Mouse (Mus musculus): Measurements from ENCODE around the gene Pcgf2. TPM values are rescaled to one million over a fixed set of nuclear protein-coding genes. Genes with fewer than 3 reads are reported as not detected.

Pcgf2 gene
- 12.8 and 18.4 TPM in 2 replicates for polyA plus RNA-seq (2015; fragmentation: Nextera tagmentation; extraction: Ambion mirVana)

DNA sequence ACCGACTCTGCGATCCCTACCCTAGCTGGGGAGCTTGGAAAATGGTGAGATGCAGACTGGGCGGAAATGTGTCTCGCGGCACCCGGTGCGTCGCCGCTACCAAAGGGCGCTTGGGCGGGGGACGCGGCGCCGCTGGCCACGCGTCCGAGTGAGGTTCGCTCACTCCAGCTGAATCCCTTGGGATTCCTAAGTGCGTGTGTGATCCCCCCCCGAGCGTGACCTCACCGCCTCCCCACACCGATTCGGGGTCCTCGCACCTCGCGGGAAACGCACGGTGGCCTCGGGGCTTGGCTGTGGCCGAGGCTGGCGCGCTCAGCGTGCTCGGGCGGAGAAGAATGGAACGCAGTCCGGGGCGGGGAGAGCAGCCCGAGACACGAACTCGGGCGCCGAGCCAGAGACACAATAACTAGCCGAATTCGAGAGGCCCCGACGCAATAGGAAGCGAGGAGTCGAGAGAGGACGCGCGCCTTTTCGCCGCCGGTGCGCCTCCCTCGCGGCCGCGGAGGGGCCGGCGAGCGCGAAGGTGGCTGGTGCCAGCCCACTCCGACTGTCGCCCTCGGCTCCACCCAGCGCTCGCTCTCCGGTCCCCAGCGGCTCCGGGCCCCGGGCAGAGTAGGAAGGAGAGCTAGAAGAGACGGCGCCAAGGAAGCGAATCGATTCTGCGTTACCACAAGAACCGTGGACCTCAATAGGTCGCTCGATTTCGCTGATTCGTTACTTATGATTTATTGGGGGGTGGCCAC, at the start of gene Pcgf2:
Gene Pcgf2, minus strand, starts transcription at position 495 of the 743 bp plus-strand sequence.

DNA sequence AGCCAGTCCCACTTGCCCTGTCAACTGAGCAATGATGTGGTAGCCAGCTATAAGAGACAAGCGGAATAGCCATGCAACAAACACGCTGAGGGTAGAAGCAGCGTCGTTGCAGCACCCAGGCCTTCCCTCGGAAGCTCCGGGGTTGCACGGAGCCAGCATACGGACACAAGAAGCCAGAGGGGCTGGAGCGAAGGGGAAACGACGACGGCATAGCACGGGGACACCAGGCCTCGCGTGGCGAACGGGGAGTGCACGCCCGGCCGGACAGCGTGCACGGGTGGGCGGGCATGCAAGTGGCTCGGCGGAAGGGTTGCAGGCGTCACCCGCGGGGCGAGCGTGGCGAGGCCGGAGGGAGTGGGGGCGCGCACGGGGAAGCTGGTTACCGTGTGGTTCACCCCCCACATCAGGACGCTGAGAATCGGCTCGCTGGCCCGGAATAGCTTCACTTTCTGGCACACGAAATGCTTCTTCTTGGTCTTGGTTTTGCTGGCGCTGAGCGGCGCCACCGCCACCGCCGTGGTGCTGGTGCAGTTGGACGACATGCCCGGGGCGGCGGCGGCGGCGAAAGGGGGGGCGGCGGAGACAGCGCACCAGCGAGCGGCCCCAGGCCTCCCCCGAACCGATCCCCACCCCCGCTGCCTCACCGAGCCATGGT, 43.9 kb upstream of the Pcgf2 start, which contains the start of gene Pip4k2b:
Gene Pip4k2b, minus strand, starts transcription at position 642 of the 655 bp plus-strand sequence.

GRCm38 (mm10) chr11:97703039-97703826, 2.9 kb upstream of the Pcgf2 start, which contains the start of gene Psmb3:
Gene Psmb3, plus strand, starts transcription at chr11:97703399.

DNA sequence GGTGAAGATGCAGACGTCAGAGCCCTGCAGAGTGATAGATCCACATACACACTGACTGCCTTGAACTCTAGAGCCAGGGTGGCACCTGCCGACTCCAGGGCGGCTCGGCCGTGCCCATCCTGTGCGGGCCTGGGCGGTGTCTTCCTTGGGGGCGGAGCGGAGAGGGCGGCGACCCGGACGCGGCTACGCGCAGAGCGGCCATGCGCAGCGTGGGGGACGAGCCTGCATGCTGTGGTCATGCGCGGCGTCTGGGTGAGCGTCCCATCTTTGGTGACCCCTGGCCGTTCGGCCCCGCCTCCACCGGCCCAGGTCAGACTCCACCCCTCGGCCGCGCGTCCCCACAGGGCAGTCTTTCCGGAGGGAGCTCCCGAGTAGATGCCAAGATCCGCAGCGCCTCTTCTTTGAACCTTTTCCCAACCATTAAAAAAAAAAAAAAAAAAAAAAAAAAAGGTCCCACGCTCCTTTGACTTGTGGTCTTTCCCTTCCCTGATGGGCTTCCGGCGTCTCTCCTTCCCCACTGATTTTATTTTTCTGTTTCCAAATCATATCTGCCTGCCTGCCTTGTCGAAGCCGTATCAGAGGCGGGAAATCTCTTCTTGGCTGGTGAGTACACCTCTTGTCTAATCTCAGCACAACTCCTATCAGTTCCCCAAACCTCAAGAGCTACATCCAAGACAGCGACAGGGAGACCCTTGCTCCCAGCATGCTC, 14.5 kb downstream of the Pcgf2 start, which contains the start of gene Cisd3:
Gene Cisd3, plus strand, starts transcription at position 214 of the 709 bp plus-strand sequence.

DNA sequence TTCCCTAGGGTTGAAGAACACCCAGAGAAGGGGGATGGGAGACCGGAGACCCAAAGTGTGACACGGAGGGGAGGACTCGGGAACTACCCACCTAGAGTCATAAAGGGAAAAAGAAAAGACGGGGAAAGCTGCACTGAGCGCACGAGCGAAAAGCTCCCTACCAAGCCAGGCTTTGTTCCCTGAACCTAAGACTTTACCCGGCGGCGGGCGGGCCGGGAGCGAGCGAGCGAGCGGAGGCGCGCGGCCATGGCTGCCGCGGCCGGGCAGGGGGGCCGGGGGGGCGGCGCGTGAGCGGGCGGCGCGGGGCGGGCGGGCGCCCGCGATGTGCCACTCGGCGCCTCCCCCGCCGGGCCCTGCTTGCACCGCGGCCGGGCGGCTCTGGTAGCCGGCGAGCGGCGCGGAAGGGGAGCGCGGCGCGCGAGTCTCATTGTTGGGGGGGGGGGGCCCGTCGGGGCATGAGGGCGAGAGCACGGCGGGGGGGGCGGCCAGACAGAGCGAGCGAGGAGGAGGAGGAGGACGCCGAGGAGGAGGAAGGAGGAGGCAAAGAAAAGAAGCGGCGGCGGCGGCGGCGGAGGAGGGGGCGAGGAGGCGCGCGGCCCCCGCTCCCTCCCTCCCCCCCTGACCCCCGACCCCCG, 37.3 kb downstream of the Pcgf2 start, which contains the start of gene Mllt6:
Gene Mllt6, plus strand, starts transcription at position 522 of the 635 bp plus-strand sequence.

Small RNA genes lying within 50 kb of the gene (microRNA-seq; reads per million reads assigned to microRNA genes)
- gene Gm24158, result not detected
- gene Mir6927, result not detected
- gene Mir8102, result not detected

Other genes starting within 250 kb of the Pcgf2 start
- gene 4933428G20Rik, start 200.2 kb downstream of the Pcgf2 start, polyA plus RNA-seq (2015; fragmentation: Nextera tagmentation; extraction: Ambion mirVana), result 0.78 and 0.79 TPM in 2 replicates
- 16.2 and 17.6 TPM in 2 replicates for gene Srcin1, start 124.3 kb downstream of the Pcgf2 start, polyA plus RNA-seq (2015; fragmentation: Nextera tagmentation; extraction: Ambion mirVana)
- gene Epop, start 70.8 kb downstream of the Pcgf2 start, polyA plus RNA-seq (2015; fragmentation: Nextera tagmentation; extraction: Ambion mirVana), result 2.5 and 3.6 TPM in 2 replicates
- 1.8 and 2.6 TPM in 2 replicates for gene Mllt6, start 37.1 kb downstream of the Pcgf2 start, polyA plus RNA-seq (2015; fragmentation: Nextera tagmentation; extraction: Ambion mirVana)
- 57.5 and 58.6 TPM in 2 replicates for gene Cisd3, start 14.7 kb downstream of the Pcgf2 start, polyA plus RNA-seq (2015; fragmentation: Nextera tagmentation; extraction: Ambion mirVana)
- gene Psmb3, start 2.9 kb upstream of the Pcgf2 start, polyA plus RNA-seq (2015; fragmentation: Nextera tagmentation; extraction: Ambion mirVana), result 528 and 544 TPM in 2 replicates
- 5.4 and 5.6 TPM in 2 replicates for gene Pip4k2b, start 44.2 kb upstream of the Pcgf2 start, polyA plus RNA-seq (2015; fragmentation: Nextera tagmentation; extraction: Ambion mirVana)
- 12.0 and 12.6 TPM in 2 replicates for gene Cwc25, start 66.1 kb upstream of the Pcgf2 start, polyA plus RNA-seq (2015; fragmentation: Nextera tagmentation; extraction: Ambion mirVana)
- 0.26 and 0.53 TPM in 2 replicates for gene 1700001P01Rik, start 75.4 kb upstream of the Pcgf2 start, polyA plus RNA-seq (2015; fragmentation: Nextera tagmentation; extraction: Ambion mirVana)
- gene Rpl23, start 81.9 kb upstream of the Pcgf2 start, polyA plus RNA-seq (2015; fragmentation: Nextera tagmentation; extraction: Ambion mirVana), result 338 and 378 TPM in 2 replicates
- 111 and 130 TPM in 2 replicates for gene Lasp1, start 98.5 kb upstream of the Pcgf2 start, polyA plus RNA-seq (2015; fragmentation: Nextera tagmentation; extraction: Ambion mirVana)
- 44.2 and 46.7 TPM in 2 replicates for gene B230217C12Rik, start 140.3 kb upstream of the Pcgf2 start, polyA plus RNA-seq (2015; fragmentation: Nextera tagmentation; extraction: Ambion mirVana)
- gene Fbxo47, start 183.7 kb upstream of the Pcgf2 start, polyA plus RNA-seq (2015; fragmentation: Nextera tagmentation; extraction: Ambion mirVana), result 0.25 and 0.45 TPM in 2 replicates

Data from neural tube, postnatal 0 days (tissue).